Mouse (Mus musculus) lung, adult 2 months (tissue): ENCODE results near the gene A830031A19Rik.

Source experiments
- CTCF ChIP-seq: fragments of 200-500 bp; IDR thresholded peaks from 2 replicates; pipeline ENCODE4 v1.5.1; 2011; ENCODE audit warnings: mild to moderate bottlenecking, low read length, control low read depth; ENCODE audit not compliant: insufficient read depth
- POLR2A ChIP-seq: fragments of 200-500 bp; IDR thresholded peaks from 2 replicates; pipeline ENCODE4 v1.6.1; 2011; ENCODE audit warnings: low read depth, mild to moderate bottlenecking, control low read depth, low read length, borderline replicate concordance; ENCODE audit errors: extremely low read depth

DNA sequence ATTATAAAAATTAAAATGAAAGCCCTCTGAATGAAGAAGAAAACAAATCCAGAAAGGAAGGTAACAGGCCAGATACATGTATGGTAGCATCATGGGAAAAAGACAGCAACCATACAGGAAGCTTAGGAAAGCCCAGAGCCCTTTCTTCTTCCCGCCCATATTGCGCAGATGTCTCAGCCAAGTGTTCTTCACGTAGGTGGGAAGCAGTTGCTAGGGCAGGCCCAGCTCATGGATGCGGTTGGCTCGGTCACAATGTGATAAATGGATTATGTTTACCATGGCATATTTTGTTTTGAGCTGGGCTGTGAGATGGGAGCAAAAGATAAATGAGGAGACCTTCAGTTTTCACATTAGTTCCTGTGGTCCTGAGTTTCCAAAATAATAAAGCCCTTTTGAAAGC lies 32.6 kb upstream of the A830031A19Rik start:
- TF ChIP-seq POLR2A: no peak
- TF ChIP-seq CTCF: no peak
